Mouse (Mus musculus) midbrain, embryonic 12.5 days (tissue): ENCODE results near the gene Hid1. TPM values are rescaled to one million over a fixed set of nuclear protein-coding genes. Genes with fewer than 3 reads are reported as not detected.

Experiments
- ATAC-seq: fragments of 200-750 bp; cut with Nextera tagmentation; 2 replicates; pipeline ENCODE4 v1.8.0; 2017; ENCODE audit warnings: low read depth, moderate TSS enrichment, moderate library complexity; ENCODE audit not compliant: low FRiP score
- H3K27ac ChIP-seq: fragments of 300-500 bp; sonication (generic); replicated peaks from 2 replicates; pipeline ENCODE4 v1.5.1; 2016; ENCODE audit warnings: mild to moderate bottlenecking
- H3K27me3 ChIP-seq: fragments of 300-500 bp; sonication (generic); 2 replicates; pipeline ENCODE4 v1.6.1; 2016; ENCODE audit warnings: mild to moderate bottlenecking
- H3K36me3 ChIP-seq: fragments of 300-500 bp; sonication (generic); 2 replicates; pipeline ENCODE4 v1.6.1; 2016
- H3K4me1 ChIP-seq: fragments of 300-500 bp; sonication (generic); 2 replicates; pipeline ENCODE4 v1.6.1; 2016
- H3K4me2 ChIP-seq: fragments of 300-500 bp; sonication (generic); replicated peaks from 2 replicates; pipeline ENCODE4 v1.6.1; 2016; ENCODE audit warnings: mild to moderate bottlenecking, moderate library complexity
- H3K4me3 ChIP-seq: fragments of 300-500 bp; sonication (generic); 2 replicates; pipeline ENCODE4 v1.5.1; 2016; ENCODE audit warnings: mild to moderate bottlenecking
- H3K9ac ChIP-seq: fragments of 300-500 bp; sonication (generic); replicated peaks from 2 replicates; pipeline ENCODE4 v1.6.1; 2016; ENCODE audit warnings: mild to moderate bottlenecking, moderate library complexity
- H3K9me3 ChIP-seq: fragments of 300-500 bp; sonication (generic); 2 replicates; pipeline ENCODE4 v1.6.1; 2016; ENCODE audit warnings: mild to moderate bottlenecking
- WGBS: fragments of 180-500 bp; shearing (Covaris S2); methylation state at CpG from one replicate; pipeline ENCODE4 v1.1.7; 2016; 5-methylcytosine and 5-hydroxymethylcytosine counted together
- polyA plus RNA-seq: library from polyadenylated mRNA; unstranded; fragments of >200 nt; fragmentation: Nextera tagmentation; extraction: Ambion mirVana; gene quantifications from 2 replicates; pipeline ENCODE4 v1.2.1, GENCODE M21; 2016

Hid1 gene
- polyA plus RNA-seq, result 32.9 and 38.6 TPM in 2 replicates

DNA sequence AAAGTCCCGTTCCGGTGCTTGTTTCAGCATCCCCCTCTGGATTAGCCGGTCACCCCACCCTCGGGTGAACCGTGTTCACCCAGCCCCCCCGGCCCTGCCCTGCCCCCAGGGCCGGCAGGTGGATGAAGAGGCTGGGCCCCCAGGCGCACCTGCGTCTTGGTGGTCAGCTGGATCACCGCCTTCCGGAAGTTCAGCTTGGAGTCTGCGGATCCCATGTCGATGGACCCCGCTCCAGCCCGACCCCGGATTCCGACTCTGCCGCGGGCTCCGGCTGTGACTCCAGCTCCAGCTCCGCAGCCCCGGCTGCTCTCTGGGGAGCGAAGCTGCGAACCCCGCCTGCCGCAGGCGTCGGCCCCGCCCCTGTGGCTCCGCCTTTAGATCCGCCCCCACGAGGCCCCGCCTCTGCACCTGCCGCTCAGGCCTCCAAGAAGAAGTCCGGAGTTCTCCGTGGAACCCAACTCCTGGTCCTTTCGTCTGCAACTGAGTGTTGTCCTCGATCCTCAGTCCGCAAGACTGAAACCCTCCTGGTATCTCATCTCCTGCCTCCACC lies at the start of gene Hid1:
Gene Hid1, minus strand, starts transcription at position 362 of the 550 bp plus-strand sequence.
- Histone ChIP-seq H3K36me3 (no peaks in the 10 kb centered on the region), H3K27me3 (peaks cover 45% of the 10 kb centered on the region), H3K4me3 (peak within 1 kb of the TSS; percentile 72), H3K9me3 (no peaks in the 10 kb centered on the region), H3K4me2 (peak within 1 kb of the TSS; percentile 92), H3K4me1 (peaks cover 17% of the 10 kb centered on the region), H3K27ac (peak within 1 kb of the TSS; percentile 67), H3K9ac (peak within 1 kb of the TSS; percentile 79)
- WGBS, result under 1% methylated on average over 39 of the region's 39 CpGs
- peak; percentile 75 for ATAC-seq

DNA sequence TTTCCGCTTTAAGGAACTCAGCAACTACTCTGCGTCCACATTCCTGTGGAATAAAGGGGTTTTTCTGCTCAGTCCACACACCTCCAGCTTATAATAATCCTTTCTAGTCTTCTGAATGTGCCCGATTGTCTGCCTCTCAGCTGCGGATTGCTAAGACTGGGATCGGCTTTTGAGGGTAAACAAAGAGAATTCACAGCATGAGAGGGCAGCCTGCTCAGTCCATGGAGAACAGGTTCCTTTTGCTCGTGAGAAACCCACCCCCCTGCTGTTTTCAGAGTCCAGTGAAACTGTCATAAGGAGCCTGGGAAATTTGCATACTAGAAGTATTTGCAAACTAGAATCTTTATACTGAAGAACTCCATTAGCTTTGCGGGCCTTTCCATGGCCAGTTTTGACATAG lies 42.0 kb upstream of the Hid1 start:
- WGBS, result 16% methylated on average over 7 of the region's 7 CpGs
- H3K4me3 ChIP-seq, result 0 out of 2 replicates have a peak overlapping the region, but pooled peaks have one; percentile 12

DNA sequence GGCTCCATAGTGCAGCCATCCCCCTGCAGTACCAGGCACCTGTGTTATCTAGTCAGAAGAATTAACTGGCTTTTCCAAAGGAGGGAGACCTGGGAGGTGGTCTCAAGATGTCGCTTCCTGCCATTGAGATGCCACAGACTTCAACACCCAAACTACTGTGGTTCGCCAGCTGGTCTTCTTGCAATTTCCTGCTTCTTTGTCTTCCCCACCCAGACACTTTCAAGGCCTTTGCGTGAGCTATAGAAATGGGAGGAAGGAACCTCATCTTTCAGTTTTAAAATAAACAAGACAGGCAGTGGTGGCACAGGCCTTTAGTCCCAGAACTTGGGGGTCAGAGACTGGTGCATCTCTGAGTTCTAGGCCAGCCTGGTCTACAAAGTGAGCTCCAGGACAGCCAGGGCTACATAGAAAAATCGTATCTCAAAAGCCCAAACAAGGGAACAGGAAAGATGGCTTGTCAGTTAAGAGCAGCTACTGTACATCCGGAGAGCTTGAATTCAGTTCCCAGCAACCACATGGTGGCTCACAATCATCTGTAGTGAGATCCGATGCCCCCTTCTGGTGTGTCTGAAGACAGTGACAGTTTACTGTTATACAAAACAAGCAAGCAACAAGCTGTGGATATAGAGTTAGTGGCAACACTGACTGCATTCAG lies 40.8 kb upstream of the Hid1 start:
- ATAC-seq, result no peak
- WGBS, result 73% methylated on average over 6 of the region's 6 CpGs
- H3K27ac ChIP-seq, result peak overlapping the region; percentile 93
- peaks cover 38% of the 10 kb centered on the region for H3K36me3 ChIP-seq
- no peak overlapping the region for H3K4me3 ChIP-seq
- H3K4me1 ChIP-seq, result peaks cover 74% of the 10 kb centered on the region
- no peaks in the 10 kb centered on the region for H3K27me3 ChIP-seq
- H3K9ac ChIP-seq, result peak overlapping the region; percentile 21; the same call in 1 of the 2 replicates
- H3K4me2 ChIP-seq, result peak overlapping the region; percentile 27
- no peaks in the 10 kb centered on the region for H3K9me3 ChIP-seq

More for the DNA sequence above, 42.0 kb upstream of the Hid1 start:
- Histone ChIP-seq H3K4me2 (peak overlapping the region; percentile 27), H3K27me3 (no peaks in the 10 kb centered on the region), H3K9ac (peak overlapping the region; percentile 43; the same call in 1 of the 2 replicates), H3K9me3 (no peaks in the 10 kb centered on the region), H3K4me1 (peaks cover 69% of the 10 kb centered on the region), H3K36me3 (peaks cover 38% of the 10 kb centered on the region), H3K27ac (peak overlapping the region; percentile 93)
- ATAC-seq, result peak; percentile 74

DNA sequence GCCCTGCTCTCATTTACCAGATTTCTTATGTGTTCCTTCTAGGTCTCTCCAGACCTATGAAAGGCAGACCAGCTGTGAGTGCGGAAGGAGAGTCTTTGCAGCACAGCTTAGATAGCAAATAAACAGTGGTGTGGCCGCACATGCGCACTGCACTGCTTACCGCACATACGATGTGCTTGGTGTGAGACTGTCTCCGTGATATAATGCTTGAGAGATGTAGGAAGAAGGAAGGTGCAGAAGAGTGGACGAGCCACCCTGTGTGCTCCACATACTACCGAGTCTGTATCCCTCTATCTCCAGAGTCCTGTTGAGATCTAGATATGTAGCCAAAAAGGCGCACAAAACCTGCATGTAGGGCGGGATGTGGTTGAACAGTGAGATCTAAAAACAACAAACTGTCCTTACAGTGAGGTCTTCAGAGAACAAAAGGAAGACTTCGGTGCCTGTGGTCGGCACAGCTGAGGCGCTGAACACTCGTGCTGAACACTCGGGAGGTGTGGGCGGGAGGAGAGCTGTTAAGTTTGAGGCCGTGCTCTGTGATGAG lies 39.4 kb upstream of the Hid1 start:
- 96% methylated on average over 17 of the region's 17 CpGs for WGBS
- no peaks in the 10 kb centered on the region for H3K27me3 ChIP-seq
- no peak overlapping the region for H3K9ac ChIP-seq
- peaks cover 38% of the 10 kb centered on the region for H3K36me3 ChIP-seq
- no peak overlapping the region; the same call in 1 of the 2 replicates for H3K27ac ChIP-seq
- H3K4me2 ChIP-seq, result no peak overlapping the region
- no peak for ATAC-seq
- H3K4me1 ChIP-seq, result peaks cover 69% of the 10 kb centered on the region
- no peaks in the 10 kb centered on the region for H3K9me3 ChIP-seq
- H3K4me3 ChIP-seq, result no peak overlapping the region

DNA sequence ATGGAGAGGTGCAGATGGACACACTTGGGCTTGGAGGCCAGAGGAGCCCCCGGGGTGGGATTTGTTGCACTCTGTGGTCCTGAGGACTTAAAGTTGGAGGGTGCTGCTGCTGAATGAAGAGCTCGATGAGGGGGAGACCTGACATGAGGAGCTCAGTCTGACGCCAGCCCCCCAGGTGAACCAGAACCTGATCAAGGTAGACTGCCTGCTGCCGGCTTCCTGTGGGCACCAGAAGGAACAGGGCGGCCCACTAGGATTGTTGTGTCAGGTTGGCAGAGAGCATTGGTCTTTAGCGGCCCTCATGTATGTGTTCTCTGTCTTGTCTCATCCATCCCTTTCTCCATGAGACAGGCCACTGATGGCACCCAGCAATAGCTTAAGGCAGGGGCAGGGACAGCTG lies 38.2 kb upstream of the Hid1 start:
- peaks cover 63% of the 10 kb centered on the region for H3K4me1 ChIP-seq
- no peaks in the 10 kb centered on the region for H3K27me3 ChIP-seq
- peaks cover 32% of the 10 kb centered on the region for H3K36me3 ChIP-seq

DNA sequence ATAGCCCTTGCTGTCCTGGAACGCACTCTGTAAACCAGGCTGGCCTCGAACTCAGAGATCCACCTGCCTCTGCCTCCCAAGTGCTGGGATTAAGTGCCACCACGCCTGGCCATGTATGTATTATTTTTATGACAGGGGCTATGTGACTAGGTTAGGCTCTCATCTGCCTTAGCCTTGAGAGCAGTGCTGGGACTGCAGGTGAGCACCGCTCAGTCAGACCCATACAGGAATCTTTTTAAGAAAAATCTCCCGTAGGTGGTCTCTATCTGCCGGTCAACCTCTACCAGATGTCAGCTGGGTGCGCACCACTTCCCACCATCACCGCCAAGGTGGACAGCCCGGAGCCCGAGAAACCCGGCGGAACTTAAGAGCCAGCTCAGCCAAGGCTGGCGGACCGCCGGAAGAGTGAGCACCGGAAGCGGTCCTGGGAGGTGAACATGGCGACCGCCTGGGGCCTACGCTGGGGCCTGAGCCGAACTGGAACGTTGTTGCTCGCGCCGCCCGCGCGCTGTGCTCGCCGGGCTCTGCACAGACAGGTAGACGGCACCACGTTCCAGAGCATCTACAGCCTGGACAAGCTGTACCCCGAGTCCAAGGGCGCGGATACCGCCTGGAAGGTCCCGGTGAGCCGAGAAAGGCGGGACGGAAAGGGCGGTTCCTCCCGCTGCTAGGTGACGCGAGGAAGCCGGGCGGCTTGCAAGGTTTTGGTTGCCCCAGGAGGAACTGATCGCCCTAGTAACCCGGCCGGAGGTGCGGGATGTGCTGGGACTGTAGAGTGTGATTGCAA lies 36.0 kb upstream of the Hid1 start, which contains the start of gene Mrpl58:
Gene Mrpl58, plus strand, starts transcription at position 415 of the 787 bp plus-strand sequence.
- peak within 1 kb of the TSS; percentile 82 for H3K4me3 ChIP-seq
- peak; percentile 80 for ATAC-seq
- peak within 1 kb of the TSS; percentile 91 for H3K27ac ChIP-seq
- peak within 1 kb of the TSS; percentile 80 for H3K4me2 ChIP-seq
- peaks cover 43% of the 10 kb centered on the region for H3K4me1 ChIP-seq
- peak within 1 kb of the TSS; percentile 87 for H3K9ac ChIP-seq
- no peaks in the 10 kb centered on the region for H3K27me3 ChIP-seq
- 3% methylated on average over 50 of the region's 50 CpGs for WGBS
- H3K36me3 ChIP-seq, result peaks cover 27% of the 10 kb centered on the region
- H3K9me3 ChIP-seq, result no peaks in the 10 kb centered on the region

More for the DNA sequence above, 38.2 kb upstream of the Hid1 start:
- Histone ChIP-seq H3K9ac (no peak overlapping the region), H3K9me3 (no peaks in the 10 kb centered on the region), H3K4me2 (no peak overlapping the region), H3K4me3 (no peak overlapping the region), H3K27ac (no peak overlapping the region)
- no peak for ATAC-seq
- 99% methylated on average over 6 of the region's 6 CpGs for WGBS

DNA sequence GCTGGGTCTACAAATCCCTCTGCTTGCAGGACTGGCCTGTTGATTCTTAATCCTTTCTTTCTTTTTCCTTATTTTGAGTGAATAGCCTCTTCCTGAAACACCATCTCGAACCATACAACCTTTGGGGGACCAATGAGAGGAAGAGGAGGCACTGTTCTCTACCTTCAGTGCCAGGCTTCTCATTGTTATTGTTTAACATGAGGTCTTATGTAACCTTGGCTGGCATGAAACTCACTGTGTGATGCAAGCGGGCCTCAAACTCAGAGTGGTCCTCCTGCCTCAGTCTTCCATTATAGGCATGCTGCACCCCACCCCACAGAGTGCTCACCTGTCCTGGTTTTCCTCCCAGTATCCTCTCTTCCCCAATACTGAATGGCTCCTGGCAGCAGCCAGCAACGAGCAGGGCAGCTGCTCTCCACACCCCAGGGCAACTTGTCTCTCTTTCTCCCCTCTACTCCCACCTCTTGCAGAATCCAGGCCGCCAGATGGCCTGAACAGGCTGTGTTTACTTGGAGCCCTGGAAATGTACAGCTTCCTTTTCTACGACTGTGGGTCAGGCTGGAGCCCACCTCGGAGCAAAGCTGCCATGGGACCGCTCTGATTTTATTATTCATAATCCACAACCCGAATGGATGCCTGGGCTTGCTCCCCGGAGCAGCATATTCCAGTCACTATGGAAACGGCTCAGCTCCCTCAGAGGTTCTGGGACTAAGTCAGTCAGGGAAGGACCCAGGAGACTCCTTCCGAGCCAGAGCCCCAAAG lies 33.3 kb upstream of the Hid1 start:
- Histone ChIP-seq H3K9me3 (no peaks in the 10 kb centered on the region), H3K4me2 (peak overlapping the region; percentile 28), H3K9ac (no peak overlapping the region), H3K4me1 (peaks cover 29% of the 10 kb centered on the region), H3K27ac (peak overlapping the region; percentile 82), H3K36me3 (peaks cover 10% of the 10 kb centered on the region), H3K27me3 (no peaks in the 10 kb centered on the region), H3K4me3 (no peak overlapping the region)
- WGBS, result 39% methylated on average over 11 of the region's 11 CpGs
- peak; percentile 35; the same call in 1 of the 2 replicates for ATAC-seq

DNA sequence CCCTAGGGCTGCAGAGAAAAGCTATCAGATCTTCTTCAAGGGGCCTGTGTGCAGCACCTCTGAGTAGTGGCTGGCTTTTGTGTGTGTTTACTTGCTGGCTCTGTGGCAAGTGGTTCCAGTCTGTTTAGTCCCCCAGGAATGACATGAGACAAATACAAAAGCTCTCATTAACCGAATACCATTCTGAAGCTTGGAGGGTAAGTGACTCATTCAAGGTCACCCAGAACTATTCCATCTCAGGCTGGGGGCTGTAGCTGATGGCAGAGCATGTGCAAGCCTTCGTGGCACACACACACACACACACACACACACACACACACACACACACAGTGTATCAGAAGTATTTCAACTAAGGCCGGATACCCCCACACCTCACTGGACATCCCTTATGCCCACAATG lies 32.6 kb upstream of the Hid1 start:
- Histone ChIP-seq H3K4me3 (no peak overlapping the region), H3K27ac (peak overlapping the region; percentile 82), H3K27me3 (no peaks in the 10 kb centered on the region), H3K9ac (no peak overlapping the region), H3K4me1 (peaks cover 22% of the 10 kb centered on the region), H3K36me3 (peaks cover 14% of the 10 kb centered on the region), H3K4me2 (no peak overlapping the region), H3K9me3 (no peaks in the 10 kb centered on the region)
- no peak for ATAC-seq
- WGBS, result 72% methylated on average over 3 of the region's 3 CpGs

DNA sequence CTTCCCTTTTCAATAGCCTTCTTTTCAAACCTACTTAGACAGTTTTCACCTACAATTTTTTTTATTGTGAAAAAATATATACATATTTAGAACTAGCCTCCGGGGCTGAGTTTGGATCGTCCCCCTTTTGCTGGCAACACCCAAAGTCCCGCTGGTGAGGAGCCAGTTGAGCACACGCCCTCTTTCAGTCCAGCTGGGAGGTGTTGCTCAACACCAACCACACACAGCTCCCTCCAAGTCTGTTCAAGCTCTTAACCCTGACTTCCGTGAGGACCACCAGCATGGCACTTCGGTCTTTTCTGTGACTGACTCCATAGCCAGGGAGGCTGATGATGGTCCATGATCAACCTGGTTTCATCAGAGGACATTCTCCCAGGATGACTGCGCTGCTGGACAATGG lies 30.5 kb upstream of the Hid1 start:
- 88% methylated on average over 7 of the region's 7 CpGs for WGBS
- H3K27me3 ChIP-seq, result no peaks in the 10 kb centered on the region
- H3K4me1 ChIP-seq, result peaks cover 10% of the 10 kb centered on the region
- ATAC-seq, result no peak
- H3K27ac ChIP-seq, result no peak overlapping the region
- no peaks in the 10 kb centered on the region for H3K9me3 ChIP-seq
- H3K4me3 ChIP-seq, result no peak overlapping the region
- H3K4me2 ChIP-seq, result no peak overlapping the region
- H3K36me3 ChIP-seq, result peaks cover 35% of the 10 kb centered on the region
- no peak overlapping the region for H3K9ac ChIP-seq

DNA sequence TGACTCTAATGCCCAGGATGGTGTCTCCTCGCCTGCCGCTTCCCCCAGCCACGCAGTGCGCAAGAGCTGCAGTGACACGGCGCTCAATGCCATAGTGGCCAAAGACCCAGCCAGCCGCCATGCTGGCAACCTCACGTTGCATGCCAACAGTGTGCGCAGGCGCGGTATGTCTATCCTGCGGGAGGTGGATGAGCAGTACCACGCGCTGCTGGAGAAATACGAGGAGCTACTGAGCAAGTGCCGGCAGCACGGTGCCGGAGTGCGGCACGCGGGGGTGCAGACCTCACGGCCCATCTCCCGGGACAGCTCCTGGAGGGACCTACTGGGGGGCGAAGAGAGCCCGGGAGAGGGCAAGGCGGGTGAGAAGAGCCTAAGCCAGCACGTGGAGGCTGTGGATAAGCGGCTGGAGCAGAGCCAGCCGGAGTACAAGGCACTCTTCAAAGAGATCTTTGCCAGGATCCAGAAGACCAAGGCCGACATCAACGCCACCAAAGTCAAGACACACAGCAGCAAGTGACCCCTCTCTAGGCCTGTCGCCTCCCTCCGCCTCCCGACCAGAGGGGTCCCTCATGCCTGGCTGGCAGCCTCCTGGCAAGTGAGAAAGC lies 26.3 kb upstream of the Hid1 start:
- Histone ChIP-seq H3K27me3 (no peaks in the 10 kb centered on the region), H3K36me3 (peaks cover 72% of the 10 kb centered on the region), H3K9me3 (no peaks in the 10 kb centered on the region), H3K9ac (no peak overlapping the region), H3K4me1 (no peaks in the 10 kb centered on the region), H3K27ac (no peak overlapping the region), H3K4me3 (no peak overlapping the region), H3K4me2 (no peak overlapping the region)
- ATAC-seq, result no peak
- 76% methylated on average over 34 of the region's 34 CpGs for WGBS

DNA sequence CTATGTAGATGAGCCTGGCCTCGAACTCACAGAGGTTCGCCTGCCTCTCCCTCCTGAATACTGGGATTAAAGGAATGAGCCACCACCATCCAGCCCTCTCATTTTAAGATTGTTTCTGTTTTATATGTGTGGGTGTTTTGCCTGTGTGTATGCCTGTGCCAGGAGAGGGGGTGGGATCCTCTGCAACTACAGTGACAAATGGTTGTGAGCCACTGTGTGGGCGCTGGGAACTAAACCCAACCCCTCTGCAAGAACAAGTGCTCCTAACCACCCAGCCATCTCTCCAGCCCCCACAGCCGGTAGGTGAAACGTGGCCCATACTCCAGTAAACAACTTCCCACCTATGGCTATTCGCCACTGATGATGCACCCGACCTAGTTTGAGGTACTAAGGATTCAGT lies 23.8 kb upstream of the Hid1 start:
- Histone ChIP-seq H3K4me2 (no peak overlapping the region), H3K36me3 (peaks cover 72% of the 10 kb centered on the region), H3K9me3 (no peaks in the 10 kb centered on the region), H3K27me3 (no peaks in the 10 kb centered on the region), H3K4me3 (no peak overlapping the region), H3K27ac (no peak overlapping the region), H3K4me1 (no peaks in the 10 kb centered on the region), H3K9ac (no peak overlapping the region)
- no peak for ATAC-seq
- WGBS, result 93% methylated on average over 7 of the region's 7 CpGs
